Mouse (Mus musculus) gastrocnemius, postnatal 10 days (tissue): ENCODE measurements around the gene Rabgap1l. TPM values are rescaled to one million over a fixed set of nuclear protein-coding genes. Genes with fewer than 3 reads are reported as not detected.

ENCODE experiments used
- DNase-seq: peaks from one replicate; pipeline ENCODE4 v3.0.0; 2021; ENCODE audit warnings: mixed read lengths
- total RNA-seq, 2 experiments: library from RNA; stranded (reverse); gene quantifications; 2 replicates each; pipeline ENCODE4 v1.2.3; 2021

Gene Rabgap1l
- total RNA-seq, 2 experiments from 2014 or later: 14.2 to 21.4 TPM

GRCm38 (mm10) chr1:160374490-160374889, 418.5 kb downstream of the Rabgap1l start:
- DNase-seq: no peak

GRCm38 (mm10) chr1:160373306-160373705, 419.7 kb downstream of the Rabgap1l start:
- no peak for DNase-seq

- DNase-seq: no peak
These were observed 421.3 kb downstream of the Rabgap1l start for GRCm38 (mm10) chr1:160371696-160372095.

GRCm38 (mm10) chr1:160370552-160370951, 422.5 kb downstream of the Rabgap1l start:
- no peak for DNase-seq

- DNase-seq: no peak
These were observed 426.4 kb downstream of the Rabgap1l start for GRCm38 (mm10) chr1:160366615-160367014.

GRCm38 (mm10) chr1:160357268-160357667, 435.7 kb downstream of the Rabgap1l start:
- no peak for DNase-seq

- no peak for DNase-seq
These were observed 439.1 kb downstream of the Rabgap1l start for GRCm38 (mm10) chr1:160353732-160354455.

GRCm38 (mm10) chr1:160352309-160352708, 440.7 kb downstream of the Rabgap1l start:
- no peak for DNase-seq

GRCm38 (mm10) chr1:160351880-160352234, 441.2 kb downstream of the Rabgap1l start:
- DNase-seq: peak; percentile 22

GRCm38 (mm10) chr1:160351146-160351879, 441.7 kb downstream of the Rabgap1l start:
- no peak for DNase-seq

GRCm38 (mm10) chr1:160340653-160341052, 452.4 kb downstream of the Rabgap1l start:
- no peak for DNase-seq

- DNase-seq: no peak
These were observed 453.6 kb downstream of the Rabgap1l start for GRCm38 (mm10) chr1:160339374-160339773.

- no peak for DNase-seq
These were observed 458.2 kb downstream of the Rabgap1l start for GRCm38 (mm10) chr1:160334791-160335190.

- no peak for DNase-seq
These were observed 462.2 kb downstream of the Rabgap1l start for GRCm38 (mm10) chr1:160330828-160331227.

- DNase-seq: no peak
These were observed 462.8 kb downstream of the Rabgap1l start for GRCm38 (mm10) chr1:160330222-160330621.

- no peak for DNase-seq
These were observed 463.2 kb downstream of the Rabgap1l start for GRCm38 (mm10) chr1:160329788-160330187.

- no peak for DNase-seq
These were observed 465.5 kb downstream of the Rabgap1l start for GRCm38 (mm10) chr1:160327531-160327930.

- DNase-seq: no peak
These were observed 467.5 kb downstream of the Rabgap1l start for GRCm38 (mm10) chr1:160325542-160325941.

GRCm38 (mm10) chr1:160320690-160321089, 472.3 kb downstream of the Rabgap1l start:
- DNase-seq: no peak

GRCm38 (mm10) chr1:160318057-160318725, 474.8 kb downstream of the Rabgap1l start:
- DNase-seq: no peak

- no peak for DNase-seq
These were observed 476.8 kb downstream of the Rabgap1l start for GRCm38 (mm10) chr1:160316239-160316638.

- no peak for DNase-seq
These were observed 480.4 kb downstream of the Rabgap1l start for GRCm38 (mm10) chr1:160312658-160313057.

- no peak for DNase-seq
These were observed 481.1 kb downstream of the Rabgap1l start for GRCm38 (mm10) chr1:160311861-160312260.
